Mouse (Mus musculus) heart, adult 2 months (tissue): ENCODE data around the gene Muc5ac. TPM values are rescaled to one million over a fixed set of nuclear protein-coding genes. Genes with fewer than 3 reads are reported as not detected.

Experiments
- DNase-seq, 2 experiments: peaks; one replicate each; pipeline ENCODE4 v3.0.0; 2021
- H3K27ac ChIP-seq: fragments of 200-600 bp; 2 replicates; pipeline ENCODE4 v1.8.1; 2022
- H3K27me3 ChIP-seq: fragments of 200-500 bp; 2 replicates; pipeline ENCODE4 v1.6.1; 2012; ENCODE audit warnings: mild to moderate bottlenecking, low read length, inconsistent platforms, mixed read lengths; ENCODE audit not compliant: control insufficient read depth, insufficient read depth
- H3K36me3 ChIP-seq: fragments of 200-500 bp; 2 replicates; pipeline ENCODE4 v1.6.1; 2012; ENCODE audit warnings: low read length, inconsistent platforms; ENCODE audit not compliant: control insufficient read depth, insufficient read depth
- H3K4me1 ChIP-seq: fragments of 200-500 bp; 2 replicates; pipeline ENCODE4 v1.6.1; 2011; ENCODE audit warnings: low read length; ENCODE audit not compliant: control insufficient read depth, insufficient read depth
- H3K4me3 ChIP-seq: fragments of 200-600 bp; 2 replicates; pipeline ENCODE4 v1.8.1; 2022
- H3K79me2 ChIP-seq: fragments of 200-500 bp; replicated peaks from 2 replicates; pipeline ENCODE4 v1.6.1; 2012; ENCODE audit warnings: mild to moderate bottlenecking, inconsistent platforms, low read length, moderate library complexity, mixed read lengths; ENCODE audit not compliant: control insufficient read depth, insufficient read depth
- H3K9ac ChIP-seq: fragments of 200-500 bp; 2 replicates; pipeline ENCODE4 v1.6.1; 2012; ENCODE audit warnings: low read depth, mild to moderate bottlenecking, control low read depth, inconsistent platforms, low read length, mixed read lengths
- CTCF ChIP-seq: fragments of 200-600 bp; IDR thresholded peaks from 2 replicates; pipeline ENCODE4 v1.8.1; 2022; ENCODE audit warnings: antibody characterized with exemption, mild to moderate bottlenecking, moderate library complexity
- EP300 ChIP-seq: fragments of 200-500 bp; IDR thresholded peaks from 2 replicates; pipeline ENCODE4 v1.6.1; 2011; ENCODE audit warnings: low read depth, low read length, control low read depth; ENCODE audit not compliant: insufficient read depth
- POLR2A ChIP-seq: fragments of 200-500 bp; IDR thresholded peaks from 2 replicates; pipeline ENCODE4 v1.6.1; 2011; ENCODE audit warnings: mild to moderate bottlenecking, low read depth, low read length, control low read depth; ENCODE audit not compliant: insufficient read depth
- WGBS: fragments of 180-500 bp; shearing (Covaris S2); methylation state at CpG from one replicate; pipeline ENCODE4 v1.1.7; 2018; 5-methylcytosine and 5-hydroxymethylcytosine counted together
- intact Hi-C: fragments of 180-260 bp; cut with DNase I; formaldehyde crosslinking; loops from one replicate; pipeline ENCODE4 v1.15.1; 2025
- polyA plus RNA-seq: library from polyadenylated mRNA; depleted of rRNA; stranded (reverse); fragments of >200 nt; gene quantifications from 2 replicates; pipeline ENCODE4 v1.2.3, GENCODE M21; 2012; rRNA removed
- total RNA-seq, 2 experiments: library from RNA; stranded (reverse); gene quantifications; 2 replicates each; pipeline ENCODE4 v1.2.3; 2021

Gene Muc5ac
- total and polyA plus RNA-seq, 3 experiments: 0.04 TPM; not detected in 2

DNA sequence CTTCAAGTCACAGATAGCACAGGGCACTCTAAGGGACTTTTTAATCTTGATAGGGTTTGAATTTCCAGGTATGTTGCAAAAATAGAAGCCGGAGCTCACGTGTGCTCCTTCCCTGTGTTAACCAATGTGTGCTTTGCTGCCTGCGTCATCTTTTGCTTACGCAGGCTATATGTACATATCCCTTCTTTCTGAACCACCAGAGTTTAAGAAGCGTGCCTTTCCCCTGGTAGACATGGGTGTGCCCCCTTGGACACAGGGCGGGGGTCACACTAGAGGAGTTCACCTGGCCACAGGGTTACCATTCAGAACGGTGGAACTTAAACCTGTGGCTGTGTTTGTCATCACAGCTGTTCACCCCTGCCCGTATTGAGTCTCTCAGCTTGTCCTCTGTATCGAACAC lies 35.6 kb downstream of the Muc5ac start:
- DNase-seq: no peak
- H3K27me3 ChIP-seq: no peaks in the 10 kb centered on the region
- no peaks in the 10 kb centered on the region for H3K79me2 ChIP-seq
- H3K4me3 ChIP-seq: no peak overlapping the region
- intact Hi-C loops: no loop called here
- H3K27ac ChIP-seq: no peak overlapping the region
- TF ChIP-seq POLR2A: no peak
- no peak for TF ChIP-seq CTCF
- no peak overlapping the region for H3K9ac ChIP-seq
- 86% methylated on average over 9 of the region's 9 CpGs for WGBS
- no peaks in the 10 kb centered on the region for H3K36me3 ChIP-seq
- H3K4me1 ChIP-seq: no peaks in the 10 kb centered on the region

DNA sequence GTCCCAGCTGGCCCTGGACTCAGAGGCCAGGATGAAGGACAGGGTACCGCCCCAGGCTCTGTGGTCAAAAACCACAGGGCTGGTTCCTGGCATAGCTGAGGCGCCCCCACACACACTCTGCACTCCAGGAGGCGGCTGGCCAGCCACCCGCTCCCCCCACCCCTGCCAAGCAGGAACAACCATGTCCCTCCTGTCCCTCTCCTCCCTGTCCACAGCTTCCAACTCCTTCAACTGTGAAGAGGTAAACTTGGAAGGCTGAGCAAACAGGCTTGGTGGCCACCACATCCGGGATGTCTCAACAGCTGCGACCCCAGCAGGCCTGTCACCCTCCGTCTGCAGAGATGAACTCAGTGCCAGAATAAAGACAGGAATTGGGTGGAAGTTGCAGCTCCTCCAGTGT lies 47.2 kb downstream of the Muc5ac start:
- Histone ChIP-seq H3K36me3 (no peaks in the 10 kb centered on the region), H3K4me1 (peaks cover 2% of the 10 kb centered on the region; the same call in 1 of the 2 replicates), H3K9ac (no peak overlapping the region), H3K27ac (no peak overlapping the region), H3K79me2 (no peaks in the 10 kb centered on the region), H3K4me3 (no peak overlapping the region), H3K27me3 (no peaks in the 10 kb centered on the region)
- TF ChIP-seq CTCF (no peak), POLR2A (no peak), EP300 (no peak)
- WGBS: 69% methylated on average over 7 of the region's 7 CpGs
- intact Hi-C loops: no loop called here
- DNase-seq: no peak

DNA sequence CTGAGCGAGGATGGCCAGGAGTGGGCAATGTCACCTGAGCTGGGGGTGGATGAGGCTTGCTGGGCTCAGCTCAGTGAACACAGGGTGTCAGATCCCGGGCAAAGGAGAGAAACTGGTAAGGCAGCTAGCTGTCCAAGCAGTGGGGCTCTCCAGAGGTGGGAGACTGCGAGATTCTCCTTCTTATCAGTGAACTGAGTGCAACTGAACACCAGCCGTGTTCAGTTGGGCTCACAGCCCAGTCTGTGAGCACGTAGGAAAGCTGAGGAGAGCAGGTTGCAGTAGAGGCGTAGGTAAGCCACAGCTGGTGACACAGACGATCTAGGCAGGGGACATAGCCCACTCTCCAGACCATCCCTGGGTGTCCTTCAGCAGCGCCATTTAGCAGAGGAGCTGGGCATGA lies 47.7 kb downstream of the Muc5ac start:
- Histone ChIP-seq H3K4me3 (no peak overlapping the region), H3K79me2 (no peaks in the 10 kb centered on the region), H3K9ac (no peak overlapping the region), H3K4me1 (peaks cover 2% of the 10 kb centered on the region; the same call in 1 of the 2 replicates), H3K27ac (no peak overlapping the region), H3K36me3 (no peaks in the 10 kb centered on the region), H3K27me3 (no peaks in the 10 kb centered on the region)
- WGBS: 43% methylated on average over 8 of the region's 8 CpGs
- intact Hi-C loops: no loop called here
- DNase-seq: peak in 1 of 2 experiments; percentile 7
- TF ChIP-seq CTCF (no peak), EP300 (no peak), POLR2A (no peak)

DNA sequence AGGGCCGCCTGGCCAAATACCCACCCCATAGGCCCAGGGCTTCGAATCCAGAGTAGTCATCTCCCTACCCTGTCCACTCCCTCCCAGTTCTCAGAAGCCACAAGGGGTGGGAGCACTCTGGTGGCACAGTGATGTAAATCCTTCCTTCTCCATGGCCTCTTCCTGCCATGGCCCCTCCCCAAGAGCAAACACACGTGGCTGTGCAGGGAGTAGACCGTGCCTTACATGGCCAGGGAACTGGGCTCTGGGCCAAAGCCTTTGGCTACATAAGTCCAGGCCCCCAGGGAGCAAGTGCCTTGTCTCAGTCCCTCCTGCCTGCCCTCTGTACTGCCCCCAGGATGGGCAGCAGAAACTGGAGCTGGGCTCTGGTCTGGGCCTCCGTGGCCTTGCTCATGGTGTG lies 50.0 kb downstream of the Muc5ac start, which contains the start of gene Muc5b:
Gene Muc5b (plus strand): TSS at position 292 of the 400 bp plus-strand sequence.
- DNase-seq: no peak
- H3K27ac ChIP-seq: no peak within 1 kb of the TSS
- H3K4me3 ChIP-seq: no peak within 1 kb of the TSS
- no peaks in the 10 kb centered on the region for H3K36me3 ChIP-seq
- 59% methylated on average over 5 of the region's 5 CpGs for WGBS
- intact Hi-C loops: no loop called here
- no peak for TF ChIP-seq CTCF
- TF ChIP-seq EP300: no peak
- no peak for TF ChIP-seq POLR2A
- no peak within 1 kb of the TSS for H3K9ac ChIP-seq
- H3K79me2 ChIP-seq: no peaks in the 10 kb centered on the region
- peaks cover 2% of the 10 kb centered on the region; the same call in 1 of the 2 replicates for H3K4me1 ChIP-seq
- no peaks in the 10 kb centered on the region for H3K27me3 ChIP-seq

DNA sequence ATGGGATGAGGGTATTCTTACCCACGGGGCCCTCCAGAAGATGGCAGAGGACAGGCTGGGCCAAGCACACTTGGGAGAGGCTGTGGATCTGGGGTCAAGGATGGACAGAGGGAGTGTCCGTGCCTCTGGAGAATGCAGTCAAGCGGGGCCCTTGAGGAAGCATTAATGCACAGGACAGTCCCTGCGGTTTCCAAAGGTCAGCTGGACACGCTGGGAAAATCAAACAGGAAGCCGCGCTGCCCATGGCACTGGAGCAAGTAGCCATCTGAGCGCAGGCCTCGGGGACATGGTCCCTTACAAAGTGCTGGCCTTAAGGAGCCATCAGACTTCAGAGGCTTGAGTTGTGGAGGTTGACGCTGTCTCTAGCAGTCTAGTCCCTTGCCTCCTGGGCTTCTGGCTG lies 51.6 kb downstream of the Muc5ac start:
- Histone ChIP-seq H3K4me3 (no peak overlapping the region), H3K4me1 (peaks cover 2% of the 10 kb centered on the region; the same call in 1 of the 2 replicates), H3K27ac (no peak overlapping the region), H3K27me3 (no peaks in the 10 kb centered on the region), H3K79me2 (no peaks in the 10 kb centered on the region), H3K36me3 (no peaks in the 10 kb centered on the region), H3K9ac (no peak overlapping the region)
- TF ChIP-seq CTCF (no peak), EP300 (no peak), POLR2A (no peak)
- WGBS: 71% methylated on average over 10 of the region's 10 CpGs
- intact Hi-C loops: no loop called here
- DNase-seq: no peak

DNA sequence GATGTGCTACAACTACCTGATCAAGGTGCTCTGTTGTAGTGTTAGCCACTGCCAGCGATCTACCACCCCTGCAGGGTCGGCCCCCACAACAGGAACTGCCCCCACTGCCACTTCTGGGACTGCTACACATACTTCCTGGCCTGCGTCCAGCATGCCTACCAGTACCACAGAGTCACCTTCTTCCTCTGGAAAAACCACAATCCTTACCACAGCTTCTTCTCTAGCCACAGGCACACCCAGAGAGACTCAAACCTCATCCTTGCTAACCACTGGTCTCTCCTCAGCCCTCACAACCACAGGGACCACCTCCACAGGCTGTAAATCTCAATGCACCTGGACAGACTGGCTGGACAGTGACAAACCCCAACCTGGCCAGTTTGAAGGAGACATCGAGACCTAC lies 72.3 kb downstream of the Muc5ac start:
- 54% methylated on average over 4 of the region's 4 CpGs for WGBS
- no peak overlapping the region for H3K9ac ChIP-seq
- no peaks in the 10 kb centered on the region for H3K79me2 ChIP-seq
- intact Hi-C loops: no loop called here
- no peaks in the 10 kb centered on the region for H3K4me1 ChIP-seq
- no peak for TF ChIP-seq CTCF
- no peak for DNase-seq
- H3K27ac ChIP-seq: no peak overlapping the region
- no peaks in the 10 kb centered on the region for H3K27me3 ChIP-seq
- H3K4me3 ChIP-seq: no peak overlapping the region
- no peaks in the 10 kb centered on the region for H3K36me3 ChIP-seq

Other genes starting within 250 kb of the Muc5ac start
- 10 to 100 TPM; 45.9 to 52.7 TPM for gene Chid1, start 249.1 kb upstream of the Muc5ac start, total RNA-seq
- 20.2 and 30.1 TPM in 2 replicates for gene Chid1, start 249.1 kb upstream of the Muc5ac start, polyA plus RNA-seq
- 10 to 100 TPM; 55.1 to 58.3 TPM for gene Ap2a2, start 226.8 kb upstream of the Muc5ac start, total RNA-seq
- 28.5 and 29.9 TPM in 2 replicates for gene Ap2a2, start 226.8 kb upstream of the Muc5ac start, polyA plus RNA-seq
- not detected for gene Muc6, start 133.7 kb upstream of the Muc5ac start, total RNA-seq
- gene Muc6, start 133.7 kb upstream of the Muc5ac start, polyA plus RNA-seq: 0.03 TPM in 1 of 2 replicates, not detected in the other
- not detected for gene Muc2, start 98.6 kb upstream of the Muc5ac start, total RNA-seq
- gene Muc2, start 98.6 kb upstream of the Muc5ac start, polyA plus RNA-seq: 0.25 and 0.38 TPM in 2 replicates
- gene Muc5b, start 50.1 kb downstream of the Muc5ac start, total RNA-seq: not detected
- 4.9 TPM in 1 of 2 replicates, not detected in the other for gene Muc5b, start 50.1 kb downstream of the Muc5ac start, polyA plus RNA-seq
- 10 to 100 TPM; 50.2 to 54.2 TPM for gene Tollip, start 129.5 kb downstream of the Muc5ac start, total RNA-seq
- gene Tollip, start 129.5 kb downstream of the Muc5ac start, polyA plus RNA-seq: 66.3 and 95.4 TPM in 2 replicates
- gene Brsk2, start 160.8 kb downstream of the Muc5ac start, total RNA-seq: under 1 TPM; 0.07 to 0.18 TPM
- gene Brsk2, start 160.8 kb downstream of the Muc5ac start, polyA plus RNA-seq: 0.20 and 0.23 TPM in 2 replicates